Mouse (Mus musculus): ENCODE results near the gene Eloa. TPM values are rescaled to one million over a fixed set of nuclear protein-coding genes. Genes with fewer than 3 reads are reported as not detected.

The Eloa gene
- 8.3 and 9.8 TPM in 2 replicates for polyA plus RNA-seq (2012; rRNA removed)

DNA sequence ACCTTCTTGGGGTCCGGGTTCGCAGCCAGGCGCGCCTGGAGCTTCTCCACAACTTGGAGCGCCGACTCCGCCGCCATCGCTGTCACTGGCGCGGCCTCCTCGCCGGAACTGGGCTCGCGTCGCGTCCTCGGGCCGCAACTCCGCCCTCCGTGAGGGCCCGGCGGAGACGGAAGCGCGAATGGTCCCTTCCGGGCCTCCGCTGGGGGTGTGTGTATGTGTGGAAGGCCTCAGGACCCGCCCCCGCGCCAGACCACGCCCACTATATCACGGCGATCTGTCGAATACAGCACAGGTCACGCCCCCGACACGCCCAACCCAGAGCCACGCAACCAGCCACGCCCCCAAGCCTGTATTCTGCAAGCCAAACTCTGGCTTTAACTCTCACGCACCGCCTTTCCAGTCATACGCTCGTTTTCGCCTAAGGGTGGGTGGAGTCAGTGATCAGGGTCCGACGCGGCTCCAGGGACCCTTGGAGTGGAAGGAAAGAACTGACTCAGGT is at the start of gene Eloa:
Gene Eloa, minus strand, starts transcription at position 215 of the 499 bp plus-strand sequence.

DNA sequence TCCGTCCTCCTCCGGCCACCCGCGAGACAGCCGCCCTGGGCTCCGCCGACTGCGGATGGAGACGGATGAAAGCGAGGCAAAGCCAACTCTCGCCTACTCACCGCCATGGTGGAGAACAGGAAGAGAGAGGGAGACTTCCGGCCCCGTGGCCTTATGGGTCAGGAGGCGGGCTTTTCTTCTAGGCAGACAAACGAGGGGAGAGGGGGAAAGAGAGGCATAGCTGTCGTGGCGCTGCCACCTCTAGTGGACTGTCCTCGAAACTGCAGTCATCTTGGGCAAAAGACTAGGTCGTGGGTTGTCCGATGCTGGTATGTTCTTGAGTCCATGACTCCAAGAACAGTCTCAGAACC is 31.7 kb upstream of the Eloa start, which contains the start of gene Rpl11:
Gene Rpl11, minus strand, starts transcription at position 182 of the 350 bp plus-strand sequence.

GRCm38 (mm10) chr4:135986943-135987710 is 34.4 kb downstream of the Eloa start, which contains the start of gene Pithd1:
TSS of gene Pithd1 (minus strand) at chr4:135987264.

GRCm38 (mm10) chr4:135972556-135972906 is 49.0 kb downstream of the Eloa start, which contains the start of gene Lypla2:
TSS of gene Lypla2 (minus strand) at chr4:135972626.

DNA sequence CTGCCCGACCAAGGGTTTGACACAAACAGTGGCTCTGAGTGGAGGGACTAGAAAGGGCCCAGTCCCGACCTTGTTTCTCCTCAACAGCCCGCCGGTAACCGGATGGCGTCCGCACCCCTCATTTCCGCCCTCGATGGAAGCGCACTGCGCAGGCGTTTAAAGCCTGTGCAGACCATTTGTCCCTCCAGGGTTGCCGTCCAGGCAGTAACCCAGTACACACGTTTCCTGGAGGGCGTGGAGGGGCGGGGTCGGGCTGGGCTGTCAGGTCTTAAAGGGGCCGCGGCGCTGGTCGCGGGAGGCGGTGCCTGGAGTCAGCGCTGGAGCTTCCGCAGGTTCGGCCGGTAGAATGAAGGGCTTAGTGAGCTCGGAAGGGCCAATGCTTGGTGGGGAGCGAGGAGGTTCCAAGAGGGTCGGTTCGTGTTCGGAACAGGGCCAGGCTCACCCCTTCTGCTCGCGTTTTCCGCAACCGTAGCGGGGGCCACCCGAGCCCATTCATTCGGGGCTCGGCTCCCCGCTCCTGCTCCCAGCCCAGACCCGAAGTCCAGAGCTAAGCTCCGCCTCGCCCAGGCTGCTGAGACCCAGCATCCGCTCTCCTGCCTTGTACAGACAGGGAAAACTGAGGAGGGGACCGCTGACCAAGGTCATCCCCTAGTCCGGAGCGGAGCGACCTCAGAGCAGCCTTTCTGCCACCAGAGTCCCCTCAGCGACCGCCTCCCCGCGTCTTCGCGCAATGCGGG is 57.9 kb downstream of the Eloa start, which contains the start of gene Gale:
Gene Gale, plus strand, starts transcription at position 271 of the 737 bp plus-strand sequence.

Other genes with a start within 250 kb of the Eloa start
- gene Srsf10, start 166.0 kb downstream of the Eloa start, polyA plus RNA-seq (2012; rRNA removed), result 141 and 143 TPM in 2 replicates
- 9.1 and 11.2 TPM in 2 replicates for gene Pnrc2, start 147.9 kb downstream of the Eloa start, polyA plus RNA-seq (2012; rRNA removed)
- gene Cnr2, start 126.4 kb downstream of the Eloa start, polyA plus RNA-seq (2012; rRNA removed), result 0.56 and 0.78 TPM in 2 replicates
- 85.7 and 85.9 TPM in 2 replicates for gene Fuca1, start 101.0 kb downstream of the Eloa start, polyA plus RNA-seq (2012; rRNA removed)
- 41.1 and 43.3 TPM in 2 replicates for gene Hmgcl, start 75.3 kb downstream of the Eloa start, polyA plus RNA-seq (2012; rRNA removed)
- gene Gale, start 58.0 kb downstream of the Eloa start, polyA plus RNA-seq (2012; rRNA removed), result 28.5 and 30.1 TPM in 2 replicates
- gene Lypla2, start 49.1 kb downstream of the Eloa start, polyA plus RNA-seq (2012; rRNA removed), result 120 and 136 TPM in 2 replicates
- 71.2 and 117 TPM in 2 replicates for gene Pithd1, start 34.5 kb downstream of the Eloa start, polyA plus RNA-seq (2012; rRNA removed)
- 339 and 546 TPM in 2 replicates for gene Rpl11, start 31.7 kb upstream of the Eloa start, polyA plus RNA-seq (2012; rRNA removed)
- 569 and 609 TPM in 2 replicates for gene Id3, start 121.7 kb upstream of the Eloa start, polyA plus RNA-seq (2012; rRNA removed)
- 3.3 and 5.5 TPM in 2 replicates for gene E2f2, start 150.6 kb upstream of the Eloa start, polyA plus RNA-seq (2012; rRNA removed)
- gene Asap3, start 184.6 kb upstream of the Eloa start, polyA plus RNA-seq (2012; rRNA removed), result 8.2 and 8.4 TPM in 2 replicates
- 5.1 and 5.4 TPM in 2 replicates for gene Tcea3, start 226.0 kb upstream of the Eloa start, polyA plus RNA-seq (2012; rRNA removed)